Mouse (Mus musculus): ENCODE results near the gene Myl12a.

Gene Myl12a

DNA sequence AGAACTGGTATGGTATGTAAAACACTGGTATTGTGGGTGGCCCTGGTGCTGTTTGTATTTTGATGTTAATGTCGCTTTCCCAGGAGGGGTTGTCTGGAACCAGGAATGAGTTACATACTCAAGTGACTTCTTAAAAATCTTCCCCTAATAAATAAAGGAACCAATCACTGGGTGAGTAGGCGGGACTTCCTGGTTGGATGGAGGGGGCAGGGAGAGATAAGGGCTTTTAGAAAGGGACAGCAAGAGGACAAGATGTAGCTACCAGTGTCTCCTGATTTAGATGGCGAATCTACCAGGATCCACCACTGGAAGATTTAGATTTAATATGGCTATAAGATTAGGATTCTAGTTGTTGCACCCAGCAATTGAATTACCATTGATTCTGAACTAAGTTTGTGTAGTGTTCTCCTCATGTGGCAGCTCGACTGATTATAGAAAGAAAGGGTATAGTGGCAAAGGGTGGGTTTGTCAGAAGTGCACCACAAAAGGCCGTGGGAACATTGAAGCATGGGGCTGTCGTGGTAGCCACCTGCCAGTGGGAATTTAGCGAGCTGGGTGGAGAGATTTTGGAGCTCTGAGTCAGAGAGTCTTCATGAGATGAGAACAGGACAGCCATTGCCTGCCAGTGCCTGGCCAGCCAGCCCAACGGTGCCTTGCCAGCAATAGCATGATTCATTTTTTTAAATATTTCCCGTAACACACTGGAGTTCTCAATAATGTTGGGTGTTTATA is 9.4 kb upstream of the Myl12a start:
- DNase-seq (ENCODE audit: extremely low read depth, low read depth), result no peak

DNA sequence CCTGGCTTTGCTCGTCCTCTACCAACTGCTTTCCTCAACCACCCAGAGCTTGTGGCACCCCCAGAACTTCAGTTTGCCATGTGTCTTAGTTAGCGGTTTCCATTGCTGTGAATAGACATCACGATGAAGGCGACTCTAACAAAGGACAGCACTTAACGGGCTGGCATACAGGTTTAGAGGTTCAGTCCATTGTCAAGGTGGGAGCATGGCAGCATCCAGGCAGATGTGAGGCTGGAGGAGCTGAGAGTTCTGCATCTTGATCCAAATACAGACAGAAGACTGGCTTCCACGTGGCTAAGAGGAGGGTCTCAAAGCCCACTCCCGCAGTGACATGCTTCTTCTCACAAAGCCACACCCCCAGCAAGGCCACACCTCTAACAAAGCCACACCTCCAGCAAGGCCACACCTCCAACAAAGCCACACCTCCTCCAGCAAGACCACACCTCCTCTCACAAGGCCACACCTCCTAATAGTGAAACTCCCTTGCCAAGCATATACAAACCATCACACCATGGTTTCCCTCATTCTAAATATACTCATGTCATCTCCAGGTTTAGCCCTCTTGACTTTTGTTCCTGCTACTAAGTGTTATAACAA is 8.1 kb upstream of the Myl12a start:
- no peak for DNase-seq (ENCODE audit: extremely low read depth, low read depth)

DNA sequence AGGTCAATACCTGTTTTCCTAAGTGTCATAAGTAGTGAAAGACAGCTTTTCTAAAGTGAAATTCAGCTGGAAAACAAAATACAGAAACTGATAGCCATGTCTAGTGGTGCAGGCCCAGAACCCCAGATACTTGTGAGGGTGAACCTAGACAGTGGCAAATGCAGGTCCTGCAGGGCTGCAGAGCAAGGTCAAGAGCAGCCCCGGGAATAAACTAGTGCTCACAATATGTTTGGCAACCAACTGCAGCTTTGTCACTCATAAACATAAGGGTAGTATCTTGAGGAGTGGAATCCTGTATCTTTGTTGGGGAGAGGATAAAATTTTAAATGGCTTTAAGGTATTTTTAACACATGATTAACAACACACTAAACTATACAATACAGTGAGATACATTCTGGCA is 7.1 kb upstream of the Myl12a start:
- DNase-seq (ENCODE audit: extremely low read depth, low read depth), result no peak

DNA sequence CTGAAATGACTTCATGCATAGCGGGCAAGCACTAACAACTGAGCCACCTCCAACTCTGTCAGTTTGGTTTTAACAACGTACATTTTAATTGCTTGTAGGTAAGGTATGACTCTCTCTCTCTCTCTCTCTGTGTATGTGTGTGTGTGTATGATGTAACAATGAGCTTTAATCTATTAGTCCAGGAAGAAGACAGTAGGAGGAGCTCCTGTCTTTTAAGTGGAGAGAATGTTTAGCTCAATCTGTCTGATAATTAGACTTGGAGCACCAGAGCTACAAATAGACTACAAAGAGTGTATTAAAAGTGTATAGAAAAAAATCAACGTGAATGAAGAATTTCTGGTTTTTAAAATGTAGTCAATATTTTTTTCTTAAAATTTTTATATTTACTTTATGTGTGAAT is 6.0 kb upstream of the Myl12a start:
- no peak for DNase-seq (ENCODE audit: extremely low read depth, low read depth)

DNA sequence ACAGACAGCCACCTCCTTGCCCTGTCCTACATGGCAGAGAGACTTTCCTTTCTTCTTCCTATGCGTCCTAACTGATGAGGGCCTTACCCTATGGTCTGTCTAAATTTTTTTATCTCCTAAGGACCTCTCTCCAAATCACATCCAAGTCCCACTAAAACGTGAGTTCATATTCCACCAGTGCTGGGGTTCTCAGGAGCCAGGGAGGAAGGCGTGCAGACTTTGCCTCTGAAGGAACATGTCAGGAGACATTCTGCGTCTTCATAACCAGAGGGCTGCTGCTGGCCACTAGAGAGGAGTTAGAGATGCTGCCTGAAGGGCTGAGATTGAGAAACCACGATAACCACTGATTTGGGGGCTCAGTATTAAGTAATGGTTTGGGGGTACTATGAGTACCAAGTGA is 4.3 kb upstream of the Myl12a start:
- DNase-seq (ENCODE audit: extremely low read depth, low read depth), result no peak

DNA sequence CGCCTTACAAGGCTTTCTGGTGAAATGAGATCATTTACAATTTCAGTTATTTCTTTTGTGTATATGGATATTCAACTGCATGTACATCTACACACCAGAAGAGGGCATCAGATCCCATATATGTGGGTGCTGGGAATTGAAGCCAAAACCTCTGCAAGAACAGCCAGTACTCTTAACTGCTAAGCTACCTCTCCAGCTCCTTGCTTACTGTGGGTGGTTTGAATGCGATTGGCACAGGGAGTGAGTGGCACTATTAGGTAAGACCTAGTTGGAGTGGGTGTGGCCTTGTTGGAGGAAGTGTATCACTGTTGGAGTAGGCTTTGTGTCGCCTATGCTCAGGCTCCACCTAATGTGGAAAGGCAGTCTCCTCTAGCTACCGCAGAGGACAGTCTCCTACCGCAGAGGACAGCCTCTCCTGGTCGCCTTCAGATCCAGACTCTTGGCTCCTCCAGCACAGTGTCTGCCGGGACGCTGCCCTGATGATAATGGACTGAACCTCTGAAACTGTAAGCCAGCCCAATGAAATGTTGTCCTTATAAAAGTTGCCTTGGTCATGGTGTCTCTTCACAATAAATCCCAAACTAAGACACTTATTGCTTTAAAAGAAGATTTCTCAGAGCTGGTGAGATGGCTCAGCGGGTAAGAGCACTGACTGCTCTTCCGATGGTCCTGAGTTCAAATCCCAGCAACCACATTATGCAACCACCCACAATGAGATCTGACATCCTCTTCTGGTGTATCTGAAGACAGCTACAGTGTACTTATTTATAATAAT is 1.7 kb upstream of the Myl12a start:
- DNase-seq (ENCODE audit: extremely low read depth, low read depth), result peak; percentile 60

DNA sequence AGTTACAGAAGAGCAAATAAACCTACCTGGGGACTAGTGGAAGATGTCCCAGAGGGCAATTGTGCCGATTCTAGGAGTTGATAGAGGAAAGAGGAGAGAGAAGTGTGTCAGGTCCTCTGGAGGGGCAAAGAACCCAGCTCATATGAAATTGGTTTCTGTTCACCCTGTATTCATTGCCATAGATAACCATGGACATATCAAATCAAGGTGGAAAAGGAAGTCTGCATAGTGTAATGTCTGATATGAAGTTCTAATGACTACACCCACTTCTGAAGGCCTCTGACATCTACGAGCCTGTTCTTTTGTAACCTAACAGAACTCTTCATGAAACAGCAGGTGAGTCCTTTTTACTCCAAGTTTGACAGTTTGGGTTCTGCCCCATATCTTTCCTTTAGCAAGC is 1.0 kb upstream of the Myl12a start:
- DNase-seq (ENCODE audit: extremely low read depth, low read depth), result peak; percentile 50

DNA sequence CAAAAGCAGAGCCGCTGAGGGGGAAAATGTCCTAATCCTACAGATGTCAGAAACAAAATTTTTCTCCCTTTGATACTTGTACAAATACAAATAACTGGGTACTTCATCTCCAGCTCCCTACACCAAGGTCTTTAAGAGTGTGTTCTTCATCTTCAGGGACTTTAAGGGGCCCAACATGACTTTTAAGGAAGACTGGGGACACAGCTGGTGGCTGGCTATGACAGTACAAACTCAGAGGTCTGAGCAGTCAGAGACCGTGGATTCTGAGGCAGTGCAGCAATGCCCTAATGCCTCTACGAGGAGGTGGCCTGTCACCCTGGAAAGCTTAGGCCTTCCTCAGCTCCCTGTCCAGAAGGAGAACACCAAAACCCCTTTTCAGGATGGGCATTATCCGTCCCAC is 434 bp upstream of the Myl12a start:
- DNase-seq (ENCODE audit: extremely low read depth, low read depth), result no peak

DNA sequence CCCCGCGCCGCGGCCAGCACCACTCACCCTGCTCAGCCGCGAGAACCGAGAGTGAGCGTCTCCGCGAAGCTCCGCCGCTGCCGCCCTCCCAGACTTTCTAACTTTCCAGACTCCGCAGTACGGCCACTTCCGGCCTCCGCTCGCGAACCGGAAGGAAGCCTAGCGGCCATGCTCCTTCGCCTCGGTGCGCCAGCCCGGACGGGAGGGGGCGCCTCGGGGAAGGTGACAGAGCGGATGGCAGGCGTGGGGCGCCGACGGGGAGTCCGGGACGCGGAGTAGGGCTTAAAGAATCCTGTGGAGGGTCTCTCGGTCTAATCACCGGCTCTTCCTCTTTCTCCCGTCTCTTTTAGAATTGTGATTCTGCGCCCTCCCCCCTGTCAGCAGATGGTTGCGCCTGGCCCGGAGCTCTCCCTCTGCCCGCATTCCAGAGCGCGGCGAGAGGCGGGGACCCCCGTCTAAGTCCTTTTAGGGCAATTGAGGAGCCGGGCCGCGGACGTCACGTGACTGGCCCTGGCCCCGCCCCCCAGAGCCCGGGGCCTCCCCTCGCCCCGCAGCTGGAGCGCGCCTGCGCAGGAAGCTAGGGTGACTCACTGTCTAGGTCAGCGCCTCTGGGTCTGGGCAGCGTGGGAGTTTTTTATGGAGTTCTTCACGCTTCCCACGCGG is 466 bp downstream of the Myl12a start, which contains the start of gene Myom1:
Myom1 (plus strand) TSS at position 553 of the 663 bp plus-strand sequence.
- DNase-seq (ENCODE audit: extremely low read depth, low read depth), result peak; percentile 85

DNA sequence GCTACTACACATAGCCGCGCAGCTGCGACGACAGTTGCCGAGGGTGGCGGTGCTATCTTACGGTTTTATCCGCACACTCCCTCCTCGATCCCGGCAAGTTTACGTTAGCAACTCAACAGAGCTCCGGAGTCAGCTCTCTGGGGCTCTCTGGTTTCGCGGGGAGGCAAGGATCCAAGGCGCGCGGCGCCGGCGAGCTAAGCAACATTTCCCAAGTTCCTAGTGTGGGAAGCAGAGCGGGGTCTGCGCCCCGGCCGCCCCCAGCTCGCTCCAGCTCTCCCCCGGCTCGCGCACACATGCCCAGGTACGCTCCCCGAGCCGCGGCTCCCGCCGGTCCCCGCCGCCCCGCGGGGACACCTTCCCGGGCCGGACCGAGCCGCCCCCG is 988 bp downstream of the Myl12a start:
- no peak for DNase-seq (ENCODE audit: extremely low read depth, low read depth)

DNA sequence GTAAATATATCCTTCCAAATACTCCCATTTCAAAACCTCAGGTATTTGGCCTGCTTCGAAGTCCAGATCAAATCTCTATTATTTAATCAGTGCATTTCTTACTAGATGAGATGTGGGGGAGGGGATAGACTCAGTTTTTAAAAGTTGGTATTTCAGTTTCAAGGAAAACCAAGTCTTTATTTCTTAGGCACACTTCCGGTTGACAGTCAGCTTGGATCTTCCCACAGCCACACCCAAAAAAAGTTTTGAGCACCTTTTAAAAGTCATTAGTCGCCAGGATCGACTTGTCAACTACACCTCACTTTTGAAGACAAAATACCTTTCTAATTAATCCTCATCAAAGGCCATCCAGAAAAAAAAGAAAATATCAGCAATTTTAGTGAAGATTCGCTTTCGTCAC is 1.6 kb downstream of the Myl12a start:
- no peak for DNase-seq (ENCODE audit: extremely low read depth, low read depth)

DNA sequence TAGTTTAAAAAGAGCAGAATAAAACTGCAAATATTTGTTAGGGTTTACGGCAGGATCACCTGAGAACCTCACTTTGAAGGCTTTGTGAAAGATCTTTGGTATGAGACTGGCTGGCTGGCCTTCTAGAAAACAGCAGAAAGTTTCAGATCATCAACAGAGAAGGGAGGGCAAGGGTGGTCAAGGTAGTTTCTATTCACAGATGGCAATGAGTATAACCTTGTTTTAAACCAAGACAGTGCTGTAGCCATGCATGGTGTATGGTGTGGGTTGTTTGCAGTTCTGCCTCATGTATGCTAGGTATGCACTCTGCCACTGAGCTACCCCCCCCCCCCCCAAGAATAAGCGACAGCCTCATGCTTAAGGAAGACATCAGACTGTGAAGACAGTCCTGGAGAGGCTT is 2.4 kb downstream of the Myl12a start:
- DNase-seq (ENCODE audit: extremely low read depth, low read depth), result no peak

DNA sequence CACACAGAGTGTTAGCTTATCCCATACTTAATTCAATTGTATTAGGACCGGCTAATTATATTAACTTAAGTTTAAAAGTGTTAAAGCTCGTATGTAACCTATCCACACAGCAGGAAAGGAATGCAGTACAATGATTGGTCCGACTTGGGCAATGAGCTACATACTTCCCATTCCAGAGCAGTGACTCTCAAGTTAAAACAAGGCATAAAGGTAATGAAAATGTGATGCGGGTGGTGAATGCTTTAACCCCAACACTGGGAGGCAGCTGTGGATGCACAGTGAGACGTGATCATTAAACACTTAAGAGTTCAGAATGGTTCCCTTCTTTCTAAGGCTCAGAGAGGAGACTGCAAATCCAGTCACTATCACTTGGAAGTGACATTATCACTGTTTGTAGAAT is 3.5 kb downstream of the Myl12a start:
- DNase-seq (ENCODE audit: extremely low read depth, low read depth), result no peak

DNA sequence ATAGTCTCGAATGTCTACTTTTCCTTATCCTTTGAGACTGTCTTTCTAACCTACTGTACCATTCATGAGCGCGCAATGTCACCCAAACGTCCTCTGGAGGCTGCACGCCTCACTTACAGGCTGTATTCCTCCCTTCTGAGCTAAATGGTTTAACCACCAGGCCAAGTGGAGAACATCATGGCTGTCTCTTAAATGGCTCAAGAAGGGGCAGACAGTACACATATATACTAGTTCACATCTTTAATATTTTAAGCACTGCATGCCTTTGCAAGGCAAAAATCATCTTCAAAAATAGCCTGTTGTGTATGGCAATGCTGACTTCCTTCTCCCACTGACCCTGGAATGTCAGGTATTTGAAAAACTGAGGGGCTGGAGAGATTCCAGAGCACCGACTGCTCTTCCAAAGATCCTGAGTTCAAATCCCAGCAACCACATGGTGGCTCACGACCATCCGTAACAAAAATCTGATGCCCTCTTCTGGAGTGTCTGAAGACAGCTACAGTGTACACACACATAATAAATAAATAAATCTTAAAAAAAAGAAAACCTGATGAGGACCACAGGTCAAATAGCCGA is 4.2 kb downstream of the Myl12a start:
- DNase-seq (ENCODE audit: extremely low read depth, low read depth), result no peak

DNA sequence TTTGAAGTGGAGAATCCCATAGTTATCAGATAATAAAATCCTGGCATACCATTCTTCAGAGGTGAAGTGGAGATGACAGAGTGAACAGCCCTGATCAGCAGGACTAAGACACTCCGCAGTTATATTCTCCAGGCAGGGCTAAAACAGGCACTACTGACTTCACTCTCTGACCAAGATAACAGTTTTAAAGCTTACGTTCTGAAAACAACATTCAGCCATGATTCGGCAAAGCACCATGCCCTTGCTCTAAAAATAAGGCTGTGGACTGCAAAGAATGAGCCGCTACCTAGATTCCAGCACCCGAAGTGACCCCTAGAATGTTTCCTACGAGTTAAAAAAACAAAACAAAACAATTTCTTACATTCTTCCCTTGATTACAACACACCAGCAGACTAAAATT is 4.8 kb downstream of the Myl12a start:
- DNase-seq (ENCODE audit: extremely low read depth, low read depth), result no peak

DNA sequence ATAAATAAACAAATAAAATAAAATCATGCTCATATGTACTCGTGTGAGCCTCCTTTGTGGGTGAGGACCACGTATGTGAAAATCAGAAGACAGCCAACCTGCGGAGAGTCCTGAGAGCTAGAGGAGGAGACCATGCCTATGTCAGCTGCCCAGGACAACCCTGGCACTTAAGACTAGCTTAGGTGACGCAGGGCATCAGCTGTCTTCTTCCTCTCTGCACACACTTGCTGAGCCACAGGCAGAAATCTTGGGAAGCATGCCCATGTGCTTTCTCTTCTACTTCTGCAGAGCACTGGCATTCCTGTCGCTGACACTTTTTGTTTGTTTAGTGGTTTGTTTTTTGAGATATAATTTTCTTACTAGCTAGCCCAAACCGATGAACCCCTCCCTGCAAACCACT is 7.1 kb downstream of the Myl12a start:
- DNase-seq (ENCODE audit: extremely low read depth, low read depth), result no peak

DNA sequence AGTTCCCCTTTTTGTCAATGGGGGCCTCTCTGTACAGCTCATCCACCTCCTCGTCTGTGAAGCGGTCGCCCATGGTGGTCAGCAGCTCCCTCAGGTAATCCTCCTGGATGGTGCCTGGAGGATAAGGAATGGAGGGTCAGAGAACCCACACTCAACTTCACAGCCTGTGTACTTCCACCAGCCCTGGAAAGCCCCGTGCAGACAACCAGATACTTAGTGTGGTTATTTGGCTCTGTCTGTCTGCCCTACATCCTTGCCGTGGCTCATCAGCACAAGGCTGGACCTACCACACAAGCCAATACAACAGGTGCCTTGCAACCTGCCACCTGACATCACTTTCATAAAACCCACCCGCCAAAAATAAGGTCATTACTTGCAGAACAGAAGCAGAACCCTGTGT is 8.0 kb downstream of the Myl12a start:
- DNase-seq (ENCODE audit: extremely low read depth, low read depth), result no peak

DNA sequence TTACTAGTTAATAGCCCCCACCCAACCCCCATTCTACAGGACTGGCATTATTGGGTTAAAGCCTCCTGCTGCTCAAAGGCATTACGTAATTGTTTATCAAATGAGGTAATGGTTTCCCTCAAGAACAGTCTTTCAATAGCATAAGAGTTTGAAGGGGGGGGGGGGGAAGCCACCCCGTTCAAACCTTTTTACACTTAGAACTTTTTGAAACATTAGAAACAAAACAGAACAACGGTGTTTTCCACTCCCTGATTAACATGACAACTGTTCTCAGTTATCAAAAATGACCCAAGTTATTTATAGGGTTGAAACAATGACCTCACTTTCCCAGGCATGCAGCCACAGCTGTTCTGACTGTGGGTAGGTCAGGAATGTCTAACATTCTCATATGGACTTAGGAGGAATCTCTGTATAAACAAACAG is 9.3 kb downstream of the Myl12a start:
- no peak for DNase-seq (ENCODE audit: extremely low read depth, low read depth)

DNA sequence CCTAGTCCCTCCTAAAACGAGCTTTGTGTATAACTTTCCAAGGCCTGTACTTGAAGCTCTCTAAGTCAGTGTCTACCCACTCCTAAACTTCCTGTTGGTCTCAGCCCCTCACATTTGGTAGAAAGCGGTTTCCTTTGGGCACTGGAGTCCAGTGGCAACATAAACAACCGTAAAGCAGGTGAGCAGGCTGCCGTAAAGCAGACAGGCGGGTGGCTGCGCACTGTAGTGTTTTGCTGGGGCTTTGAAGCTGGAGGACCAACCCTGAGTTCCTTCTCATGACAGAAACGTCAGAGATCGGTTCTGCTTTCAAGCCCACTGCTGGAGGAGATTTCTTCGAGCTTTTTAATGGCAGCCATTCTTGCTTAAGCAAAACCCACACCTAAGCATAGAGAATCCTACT is 10.0 kb downstream of the Myl12a start:
- DNase-seq (ENCODE audit: extremely low read depth, low read depth), result no peak

DNA sequence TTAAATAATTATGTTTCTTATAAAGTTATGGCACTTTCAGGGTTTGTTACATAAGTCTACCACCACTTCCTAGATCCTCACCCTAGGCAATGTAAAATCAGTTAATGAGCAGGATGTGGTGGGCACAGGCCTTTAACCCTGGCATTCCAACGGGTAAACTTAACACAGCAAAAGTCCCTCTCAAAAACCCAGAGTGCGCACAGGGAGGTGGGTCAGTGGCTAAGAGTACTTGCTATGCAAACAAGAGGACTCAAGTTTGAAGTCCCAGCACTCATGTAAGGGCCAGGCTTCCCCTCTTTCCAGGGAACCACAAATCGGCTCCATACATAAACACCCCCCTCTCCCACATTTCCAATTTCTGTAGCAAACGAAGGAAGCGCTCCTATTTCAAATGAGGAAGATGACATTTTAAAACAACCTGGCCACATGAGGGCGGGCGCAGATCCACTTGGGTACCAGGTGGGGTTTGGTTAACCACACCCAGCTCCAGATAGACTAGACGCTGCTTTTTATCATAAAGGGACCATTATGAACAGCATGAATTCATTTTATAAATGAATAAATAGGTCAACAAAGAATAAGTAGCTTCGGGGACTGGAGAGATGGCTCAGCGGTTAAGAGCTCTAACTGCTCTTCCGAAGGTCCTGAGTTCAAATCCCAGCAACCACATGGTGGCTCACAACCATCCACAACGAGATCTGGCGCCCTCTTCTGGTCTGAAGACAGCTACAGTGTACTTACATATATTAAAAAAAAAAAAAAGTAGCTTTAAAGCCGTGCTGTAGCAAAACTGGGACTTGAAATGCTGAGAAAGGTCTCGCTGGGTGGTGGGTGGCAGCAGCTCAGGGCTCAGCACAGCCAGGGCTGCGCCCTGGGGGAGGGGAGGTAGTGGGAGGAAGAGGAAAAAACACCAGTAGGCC is 10.7 kb downstream of the Myl12a start:
- DNase-seq (ENCODE audit: extremely low read depth, low read depth), result no peak
